Mouse (Mus musculus): ENCODE data around the gene Eda2r. TPM values are rescaled to one million over a fixed set of nuclear protein-coding genes. Genes with fewer than 3 reads are reported as not detected.

Eda2r gene
- 10 to 100 TPM; 14.6 to 25.6 (median 19.3) TPM for total RNA-seq (2022)

DNA sequence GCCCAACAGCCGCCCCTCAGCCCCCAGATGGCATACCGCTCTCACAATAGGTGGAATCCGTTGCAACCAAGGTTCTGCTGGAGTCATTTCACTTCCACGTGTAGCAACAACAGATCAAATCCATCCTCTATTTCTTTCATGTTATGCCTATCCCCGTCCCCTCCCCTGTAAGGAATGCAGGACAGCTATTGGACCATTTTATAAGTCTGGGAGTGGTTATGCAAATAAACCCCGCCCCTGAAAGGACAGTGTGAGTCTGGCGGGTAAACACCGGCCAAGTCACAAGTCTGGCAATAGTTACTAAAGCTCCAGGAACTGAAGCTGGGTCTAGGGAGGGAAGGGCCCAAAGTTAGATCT, at the start of gene Eda2r:
Eda2r (minus strand) TSS at position 152 of the 357 bp plus-strand sequence.
- peak; percentile 50 to 67 for DNase-seq (ENCODE audit: low spot score in 2 of 2)

DNA sequence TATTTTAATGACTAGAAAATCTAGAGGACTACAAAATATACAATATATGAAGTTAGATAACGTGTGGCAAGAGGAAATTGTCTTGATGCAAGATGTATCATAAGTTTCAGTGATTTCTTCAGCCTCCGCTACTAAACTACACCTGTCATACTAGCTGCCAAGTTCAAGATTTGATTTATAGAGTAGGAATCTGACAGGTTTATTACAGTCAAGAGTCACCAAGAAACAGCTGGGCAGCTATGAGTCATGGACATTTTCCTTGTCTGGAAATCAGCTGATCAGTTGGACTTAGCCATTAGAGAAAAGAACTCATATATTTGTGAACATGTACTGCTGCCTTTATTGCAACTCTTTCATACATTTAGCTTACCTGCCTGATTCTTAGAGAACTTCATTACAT, 20.9 kb upstream of the Eda2r start:
- DNase-seq (ENCODE audit: low spot score in 2 of 2) = no peak

DNA sequence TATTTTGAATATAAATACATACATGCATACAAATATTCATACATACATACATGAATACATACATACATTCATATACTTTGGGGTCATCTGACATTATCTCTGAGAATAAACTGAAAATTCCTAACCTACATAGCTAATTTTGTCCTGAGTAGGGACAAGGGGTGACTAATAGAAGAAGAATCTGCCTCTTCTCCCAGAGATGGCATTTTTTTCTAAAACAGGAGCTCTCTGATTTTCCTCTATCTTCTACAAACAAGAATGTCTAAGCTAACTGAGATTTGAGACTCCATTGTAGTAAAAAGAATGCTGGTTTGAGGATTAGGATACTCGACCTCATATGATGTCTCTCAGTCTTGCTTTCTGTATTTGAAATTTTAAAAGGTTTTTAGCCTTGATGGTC, 1.1 kb upstream of the Eda2r start:
- no peak for DNase-seq (ENCODE audit: low spot score in 2 of 2)

DNA sequence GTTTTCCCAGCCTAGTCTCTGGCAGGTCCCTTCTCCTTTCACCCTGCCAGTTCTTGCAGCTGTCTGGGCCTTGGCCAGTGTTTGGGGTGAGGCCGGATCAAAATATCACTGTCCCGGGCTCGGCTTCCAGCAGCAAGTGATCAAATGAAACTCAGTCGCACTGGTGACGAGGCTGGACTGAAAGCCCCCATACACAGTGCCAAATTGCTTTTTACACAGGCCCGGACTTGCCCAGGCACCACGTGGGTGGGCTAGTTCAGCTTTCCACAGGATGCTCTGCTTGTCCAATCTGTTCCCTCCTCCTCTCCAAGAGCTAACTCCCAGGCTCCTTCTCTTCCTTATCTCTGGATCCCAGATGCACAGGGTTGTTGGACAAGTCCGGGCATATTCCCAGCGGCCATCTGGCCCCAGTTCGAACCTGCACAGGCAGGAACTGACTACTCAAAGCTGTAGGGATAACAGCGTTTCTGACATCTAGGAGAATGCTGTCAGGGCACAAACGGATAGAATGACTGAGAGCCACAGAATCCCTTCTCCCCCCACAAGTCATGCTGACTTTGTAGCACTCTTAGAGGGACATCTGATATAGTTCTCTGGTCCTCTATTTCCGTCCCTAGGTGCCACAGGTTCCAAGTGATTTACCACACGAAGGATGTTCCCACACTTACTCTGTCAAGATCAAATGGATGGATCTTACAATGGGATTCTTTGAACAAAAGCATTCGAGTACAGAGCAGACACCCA, 523 bp downstream of the Eda2r start:
- peak; percentile 82 to 90 for DNase-seq (ENCODE audit: low spot score in 2 of 2)

DNA sequence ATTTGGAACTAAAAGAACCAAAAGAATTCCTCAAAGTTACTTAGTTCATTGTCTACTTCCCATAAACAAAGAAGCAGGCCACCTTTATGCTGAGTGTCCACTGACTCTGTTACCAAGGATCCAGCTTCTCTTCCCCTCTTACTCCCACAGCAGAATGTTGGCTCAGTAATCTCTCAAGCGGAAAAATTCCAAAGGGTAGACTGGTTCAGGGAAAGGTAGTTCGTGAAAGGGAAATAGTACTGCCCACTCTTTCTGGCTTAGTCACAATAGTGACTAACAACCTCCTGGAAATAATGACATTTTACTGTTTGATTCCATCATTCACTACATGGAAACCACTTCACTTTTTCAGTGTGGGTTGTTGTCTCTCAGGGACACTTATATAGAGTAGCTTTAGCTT, 4.2 kb downstream of the Eda2r start:
- DNase-seq (ENCODE audit: low spot score in 2 of 2) = no peak

DNA sequence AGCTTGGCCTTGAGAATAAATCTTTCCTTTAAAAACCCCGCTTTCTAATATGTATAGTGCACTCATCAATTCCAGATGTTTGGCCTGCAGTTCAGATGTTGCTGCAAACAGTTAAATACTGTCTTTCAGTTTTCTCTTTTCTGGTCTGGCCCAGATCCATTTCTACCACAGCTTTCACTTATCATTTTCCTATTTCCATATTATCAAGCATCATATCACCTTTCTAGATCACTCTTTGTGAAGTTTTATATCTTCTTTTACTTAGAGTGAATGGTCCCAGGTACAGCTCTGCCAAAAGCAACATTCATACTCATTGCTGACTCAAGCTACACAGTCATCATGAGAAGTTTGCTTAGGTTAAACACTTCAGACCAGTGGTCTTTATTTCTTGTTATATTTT, 7.8 kb downstream of the Eda2r start:
- DNase-seq (ENCODE audit: low spot score in 2 of 2) = no peak

DNA sequence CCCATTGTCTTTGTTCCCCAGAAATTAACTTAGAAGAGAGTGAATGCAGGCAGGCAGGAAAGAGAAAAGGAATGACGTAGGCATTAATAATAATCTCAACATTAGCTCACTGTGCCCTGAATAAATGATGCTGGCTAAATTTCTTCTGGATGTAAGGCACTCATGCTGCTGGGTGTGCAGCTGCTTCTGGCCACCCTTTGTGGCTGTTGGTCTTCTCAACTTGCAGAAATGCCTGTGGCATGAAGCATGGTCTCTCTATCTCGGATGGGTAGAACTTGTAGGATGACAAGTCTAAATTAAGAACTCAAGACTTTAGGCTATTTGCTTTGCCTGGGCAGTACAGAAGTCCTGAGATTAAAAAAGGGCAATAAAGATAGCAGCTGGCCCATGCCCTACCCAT, 8.3 kb downstream of the Eda2r start:
- DNase-seq (ENCODE audit: low spot score in 2 of 2) = no peak

DNA sequence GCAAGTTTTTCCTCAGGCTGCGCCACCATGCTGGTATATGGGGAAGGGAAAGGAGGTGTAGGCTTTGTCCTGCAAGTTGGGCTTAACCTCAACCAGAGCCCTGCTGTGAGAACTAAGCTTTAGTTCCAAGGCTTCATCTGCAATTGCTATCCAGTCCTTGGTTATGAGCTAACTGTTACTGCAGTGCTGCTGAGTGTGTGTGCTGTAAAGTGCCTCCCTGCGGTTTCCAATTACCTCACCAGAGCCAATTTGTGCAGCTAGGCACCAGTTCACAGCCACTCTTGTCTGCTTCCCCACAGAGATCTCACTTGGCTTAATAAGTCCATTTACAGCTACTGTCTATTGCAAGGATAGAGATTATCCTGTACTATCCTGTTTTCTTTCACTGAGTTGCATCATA, 16.1 kb downstream of the Eda2r start:
- no peak for DNase-seq (ENCODE audit: low spot score in 2 of 2)

DNA sequence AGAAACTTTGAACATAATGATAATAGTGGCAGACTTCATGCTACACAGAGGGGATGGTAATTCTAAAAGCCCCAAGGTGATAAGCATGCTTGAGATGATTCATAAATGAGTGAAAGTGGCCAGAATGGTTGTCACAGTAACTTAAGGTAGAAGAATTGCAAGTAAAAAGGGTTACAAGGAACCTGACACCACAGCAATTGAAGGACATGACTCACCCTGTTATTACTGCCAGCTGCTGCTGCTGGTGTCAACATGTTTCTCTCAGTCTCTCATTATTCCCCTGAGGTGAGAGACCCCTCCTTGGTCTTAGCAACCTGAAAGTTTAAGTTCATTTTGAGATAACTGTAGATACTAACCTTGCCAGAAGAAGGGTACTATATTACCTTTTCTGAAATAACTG, 49.1 kb downstream of the Eda2r start:
- no peak for DNase-seq (ENCODE audit: low spot score in 2 of 2)

Data from gastrocnemius, adult 8-10 months (tissue).